Mouse (Mus musculus) natural killer cell, adult 2 months (primary cell): ENCODE measurements around the gene 4921507P07Rik.
"Not testable (repeated sequence)": the region's sequence is repeated elsewhere in the genome, so short reads cannot be mapped to it uniquely, and the experiment has no call there.

Experiments
- DNase-seq, 2 experiments: peaks; one replicate each; pipeline ENCODE4 v3.0.0; 2022; ENCODE audit warnings: low spot score in 2 of 2

Gene 4921507P07Rik

DNA sequence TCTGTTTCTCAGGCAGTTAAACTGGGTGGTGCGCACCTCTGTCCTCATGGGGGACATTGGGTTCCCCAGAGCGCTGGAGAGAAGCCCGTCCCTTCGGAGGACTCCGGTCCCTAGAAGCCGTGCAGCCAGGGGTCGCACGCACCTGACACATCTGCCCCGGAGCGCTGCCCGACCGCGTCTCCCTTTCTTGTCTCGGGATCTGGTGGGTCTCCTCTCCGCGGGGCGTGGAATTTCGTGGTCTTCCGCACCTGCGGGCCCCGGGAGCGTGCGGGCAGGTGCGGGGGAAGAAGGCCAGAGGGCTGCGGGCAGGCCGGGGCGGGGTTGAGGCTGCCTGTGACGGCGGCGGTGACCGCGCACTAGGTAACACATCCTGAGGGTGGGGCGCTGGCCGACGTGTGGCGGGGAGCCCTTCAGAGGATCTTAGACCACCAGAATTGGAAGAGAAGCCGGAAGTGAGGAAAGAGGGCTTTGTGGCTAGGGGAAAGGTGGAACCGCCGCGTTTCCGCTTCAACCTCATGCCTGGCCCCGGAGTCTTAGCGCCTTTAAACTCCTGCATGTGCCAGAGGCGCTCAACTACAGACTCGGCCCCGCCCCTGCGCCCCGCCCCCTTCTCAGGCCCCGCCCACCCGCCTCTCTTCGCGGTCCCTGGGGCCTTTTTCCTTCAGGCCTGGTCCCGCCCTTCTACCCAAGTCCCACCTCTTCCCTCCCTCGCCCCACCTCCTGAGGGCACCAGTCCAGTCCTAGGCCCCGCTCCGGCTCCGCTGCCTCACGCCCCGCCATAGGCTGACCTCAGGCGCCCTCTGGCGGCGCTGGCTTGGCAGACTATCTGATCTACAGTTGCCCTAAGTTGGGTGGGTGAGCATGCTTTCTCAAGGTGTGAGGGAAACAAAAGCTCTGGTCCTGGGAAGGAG, at the start of gene 4921507P07Rik:
4921507P07Rik (minus strand) TSS at position 332 of the 911 bp plus-strand sequence.
- DNase-seq = peak; percentile 92 to 95

DNA sequence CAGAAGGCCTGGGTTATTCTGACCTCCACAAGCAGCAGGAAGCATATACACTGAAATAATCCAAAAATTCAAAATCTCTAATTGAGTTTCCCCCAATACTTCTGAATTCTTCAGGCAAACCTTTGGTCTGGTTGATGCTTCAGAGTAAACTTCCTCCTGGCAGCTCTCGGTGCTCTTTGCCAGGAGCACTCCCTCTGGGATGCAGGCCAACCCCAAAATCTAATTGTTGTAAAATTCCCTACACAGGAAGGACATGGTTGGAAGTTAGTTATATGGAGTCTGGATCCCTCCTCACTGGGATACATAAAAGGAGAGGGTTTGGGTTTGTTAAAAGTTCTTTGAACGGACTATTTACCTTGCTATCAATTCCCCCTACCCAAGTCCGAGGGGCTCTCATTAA, 48.3 kb upstream of the 4921507P07Rik start:
- DNase-seq = no peak

DNA sequence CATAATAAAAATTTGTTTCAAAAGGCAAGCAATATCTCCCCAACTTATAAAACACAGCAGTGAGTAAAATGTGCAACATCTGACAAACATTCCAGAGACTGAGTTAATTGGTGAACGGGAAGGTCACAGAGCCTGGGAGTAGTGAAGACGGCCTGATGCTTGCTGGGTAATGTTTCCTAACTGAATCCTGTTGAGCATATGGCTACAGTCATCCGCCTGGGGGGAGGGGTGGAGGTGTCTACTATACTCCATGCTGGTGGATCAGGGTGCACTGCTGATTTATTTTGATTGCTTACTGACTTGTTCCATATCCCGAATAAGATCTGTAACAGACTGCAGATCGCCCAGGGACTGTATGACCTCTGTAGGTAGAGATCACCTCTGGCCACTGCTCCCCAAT, 45.5 kb upstream of the 4921507P07Rik start:
- no peak for DNase-seq

DNA sequence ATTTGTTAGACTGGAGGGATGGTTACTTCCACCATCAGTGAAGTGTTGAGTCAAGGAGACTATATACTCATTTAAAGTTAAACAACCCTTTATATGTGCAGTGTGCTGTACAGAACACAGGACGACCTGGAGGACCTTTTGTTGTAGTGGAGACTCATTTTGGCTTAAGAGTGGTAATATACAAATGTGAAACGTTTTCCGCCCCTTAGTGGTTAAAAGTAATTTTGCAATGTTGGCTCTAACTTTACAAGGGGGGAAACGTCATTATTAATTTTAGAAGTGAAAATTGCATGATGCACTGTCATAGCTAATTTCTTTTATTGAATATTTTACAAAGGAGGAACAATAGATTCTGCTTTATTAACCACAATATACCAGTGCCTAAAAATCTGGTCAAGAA, 43.9 kb upstream of the 4921507P07Rik start:
- no peak for DNase-seq

DNA sequence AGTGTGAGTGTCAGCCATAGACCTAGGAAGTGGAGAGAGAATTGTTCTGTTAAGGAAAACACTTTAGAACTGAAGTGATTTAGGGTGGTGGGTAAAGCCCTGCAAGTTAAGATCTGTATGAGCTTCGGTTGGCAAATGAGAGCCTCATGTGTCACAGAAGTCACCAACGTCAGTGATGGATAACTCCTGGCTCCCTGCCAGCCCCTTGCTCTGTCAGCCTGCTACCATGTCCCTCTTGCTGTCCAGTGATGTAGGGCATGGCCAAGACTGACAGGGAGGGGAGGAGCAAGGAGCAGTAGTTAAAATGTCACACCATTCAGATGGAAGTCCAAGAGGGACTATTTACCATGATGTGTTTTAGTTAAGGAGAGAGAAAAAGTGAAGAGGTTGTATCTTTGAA, 43.2 kb upstream of the 4921507P07Rik start:
- no peak for DNase-seq

DNA sequence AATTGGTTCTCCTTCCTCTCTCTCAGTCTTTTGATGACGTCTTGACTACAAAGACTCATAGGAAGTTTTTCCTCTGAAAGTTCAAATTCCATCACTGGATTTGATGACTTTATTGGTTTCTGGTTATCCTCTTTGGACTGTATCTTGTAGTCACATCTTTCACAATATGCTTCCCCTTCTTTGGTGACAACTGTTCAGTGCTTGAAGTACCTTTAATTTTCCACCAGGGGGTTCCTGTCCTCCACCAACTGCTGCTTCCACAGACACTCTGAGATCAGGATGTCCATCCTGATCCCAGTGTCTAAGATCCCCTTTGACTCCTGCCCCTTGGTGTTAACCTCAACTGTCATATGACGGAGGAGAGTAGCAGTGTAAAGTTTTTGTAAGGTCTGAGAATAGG, 29.7 kb upstream of the 4921507P07Rik start:
- DNase-seq = not testable (repeated sequence)

DNA sequence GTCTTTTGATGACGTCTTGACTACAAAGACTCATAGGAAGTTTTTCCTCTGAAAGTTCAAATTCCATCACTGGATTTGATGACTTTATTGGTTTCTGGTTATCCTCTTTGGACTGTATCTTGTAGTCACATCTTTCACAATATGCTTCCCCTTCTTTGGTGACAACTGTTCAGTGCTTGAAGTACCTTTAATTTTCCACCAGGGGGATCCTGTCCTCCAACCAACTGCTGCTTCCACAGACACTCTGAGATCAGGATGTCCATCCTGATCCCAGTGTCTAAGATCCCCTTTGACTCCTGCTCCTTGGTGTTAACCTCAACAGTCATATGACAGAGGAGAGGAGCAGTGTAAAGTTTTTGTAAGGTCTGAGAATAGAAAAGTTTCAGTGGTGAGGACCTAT, 21.8 kb upstream of the 4921507P07Rik start:
- not testable (repeated sequence) for DNase-seq

DNA sequence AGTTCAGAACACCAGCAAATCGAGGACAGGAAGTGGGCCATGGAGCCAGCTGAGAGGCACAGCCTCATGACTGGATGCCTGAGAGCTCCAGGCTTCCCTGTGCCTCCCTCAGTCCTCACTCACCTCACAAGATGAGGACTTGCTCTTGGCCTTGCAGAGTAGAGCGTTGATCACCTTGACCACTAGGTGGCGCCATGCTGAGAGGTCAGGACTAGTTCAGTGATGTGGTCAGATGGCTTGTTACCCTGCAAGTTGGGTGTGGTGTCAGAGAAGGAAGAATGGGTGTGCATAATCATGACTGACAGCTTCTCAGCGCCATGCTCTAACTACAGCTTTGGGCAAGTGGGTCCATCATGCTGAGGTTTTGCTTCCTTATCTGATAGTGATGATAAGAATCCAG, 5.2 kb upstream of the 4921507P07Rik start:
- DNase-seq = peak; percentile 68

DNA sequence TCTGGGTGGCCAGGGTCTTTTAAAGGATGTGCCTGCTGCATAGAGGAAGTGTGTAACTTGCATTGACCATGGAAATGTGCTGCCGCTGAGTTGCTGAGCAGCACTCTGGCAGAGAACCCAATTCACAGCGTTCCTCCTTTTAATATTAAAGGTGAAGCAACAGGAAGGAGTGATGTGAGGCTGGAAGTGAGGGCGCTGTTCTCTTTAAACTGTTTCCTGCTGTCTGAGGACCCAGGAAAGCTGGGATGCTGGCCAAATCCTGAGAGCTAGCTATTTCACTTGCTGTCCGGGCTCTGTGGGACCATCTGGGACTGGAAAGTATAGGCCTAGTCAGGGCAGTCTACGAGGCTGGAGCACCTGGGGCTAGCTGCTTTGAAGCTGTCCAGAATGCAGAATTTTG, 2.1 kb upstream of the 4921507P07Rik start:
- no peak for DNase-seq

DNA sequence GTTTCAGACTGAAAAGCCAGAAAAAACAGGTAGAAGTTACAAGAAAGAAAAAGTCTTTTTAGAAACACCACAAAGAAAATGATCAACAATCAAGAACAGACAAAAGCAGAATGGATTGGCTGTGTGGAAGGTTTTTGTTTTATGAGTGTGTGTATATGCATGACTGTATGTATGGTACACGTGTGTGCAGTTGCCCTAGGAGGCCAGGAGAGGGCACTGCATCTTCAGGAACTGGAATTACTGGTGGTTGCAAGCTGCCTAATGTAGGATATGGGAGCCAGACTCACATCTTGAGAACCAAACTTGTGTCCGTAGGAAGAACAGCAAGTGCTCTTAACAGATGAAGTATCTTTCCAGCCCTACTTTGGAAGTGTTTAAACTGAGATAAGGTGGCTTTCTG, 2.1 kb downstream of the 4921507P07Rik start:
- DNase-seq = no peak

DNA sequence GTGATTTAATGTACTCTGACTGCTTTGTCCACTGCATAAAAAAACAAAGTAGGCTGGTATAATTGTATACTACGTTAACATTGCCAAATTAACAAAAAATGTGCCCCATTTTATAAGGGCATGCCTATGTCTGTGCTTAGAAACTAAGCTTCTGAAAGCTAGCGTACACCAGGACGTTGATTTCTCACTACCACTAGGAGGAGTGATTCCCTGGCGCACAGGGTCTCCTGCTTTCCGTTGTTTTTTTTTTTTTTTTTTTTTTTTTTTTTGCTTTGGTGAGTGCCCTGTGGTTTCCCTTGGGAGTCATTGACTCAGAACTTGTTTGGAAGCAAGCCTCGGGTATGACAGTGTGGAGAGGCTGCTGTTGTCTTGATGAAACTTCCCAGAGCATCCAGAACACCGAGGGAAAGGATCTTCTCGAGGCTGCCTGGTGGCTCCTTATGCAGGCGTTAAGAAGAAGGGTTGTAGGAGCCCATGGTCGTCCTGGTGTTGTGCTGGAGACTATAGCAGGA, 3.0 kb downstream of the 4921507P07Rik start:
- no peak for DNase-seq

DNA sequence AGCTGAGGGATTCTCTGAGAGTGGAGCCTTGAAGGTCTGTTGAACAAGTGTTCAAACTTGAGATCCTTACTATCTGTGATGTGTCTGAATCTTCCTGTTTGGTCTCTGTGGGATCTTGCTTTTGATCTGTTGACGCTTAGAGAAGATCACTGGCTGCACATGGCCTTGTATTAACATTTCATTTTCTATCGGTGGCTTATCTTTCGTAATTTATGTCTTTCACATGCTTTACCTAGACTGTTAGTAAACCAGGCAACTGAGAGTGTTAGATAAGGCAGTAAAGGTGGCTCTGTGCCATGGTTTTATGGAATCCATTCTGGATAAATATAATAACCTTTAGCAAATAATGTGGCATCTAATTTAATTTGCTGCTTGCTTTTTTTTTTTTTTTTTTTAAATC, 6.2 kb downstream of the 4921507P07Rik start:
- no peak for DNase-seq

DNA sequence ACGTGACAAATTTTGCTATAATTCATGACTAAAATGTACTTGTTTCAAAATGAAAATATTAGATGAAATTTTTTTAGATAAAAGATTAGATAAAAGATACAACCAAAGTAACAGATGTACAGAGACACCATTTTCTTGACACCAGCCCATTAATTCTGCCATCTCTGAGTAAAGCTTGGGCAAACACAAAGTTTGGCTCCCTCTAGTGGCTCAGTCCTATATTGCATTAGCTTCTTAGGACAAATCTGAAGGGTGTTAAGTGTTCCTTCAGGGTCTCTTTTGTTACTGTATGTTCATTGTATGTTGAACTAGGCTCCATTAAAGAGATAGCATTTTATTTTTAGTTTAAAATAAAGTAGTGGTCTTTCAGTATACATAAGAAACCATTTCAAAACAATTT, 8.2 kb downstream of the 4921507P07Rik start:
- DNase-seq = peak; percentile 67 to 70

DNA sequence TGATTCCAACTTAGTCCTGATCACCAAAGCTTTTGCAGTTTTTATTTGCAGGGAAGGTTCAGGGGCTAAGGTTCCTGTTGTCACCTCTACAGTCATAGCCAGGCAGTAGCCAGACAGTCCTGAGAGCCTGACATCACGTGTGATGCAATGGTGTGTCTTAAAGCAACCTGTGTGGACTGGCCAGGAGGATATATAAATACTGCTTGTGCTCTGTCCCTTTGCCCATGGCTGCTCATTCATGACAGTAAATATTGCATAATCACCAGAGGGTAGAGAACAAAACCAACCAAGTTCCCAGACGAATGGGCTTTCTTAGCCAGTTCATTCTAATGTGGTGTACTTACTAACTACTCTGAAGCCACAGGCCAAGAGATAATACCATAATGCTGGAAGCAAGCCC, 9.0 kb downstream of the 4921507P07Rik start:
- no peak for DNase-seq

DNA sequence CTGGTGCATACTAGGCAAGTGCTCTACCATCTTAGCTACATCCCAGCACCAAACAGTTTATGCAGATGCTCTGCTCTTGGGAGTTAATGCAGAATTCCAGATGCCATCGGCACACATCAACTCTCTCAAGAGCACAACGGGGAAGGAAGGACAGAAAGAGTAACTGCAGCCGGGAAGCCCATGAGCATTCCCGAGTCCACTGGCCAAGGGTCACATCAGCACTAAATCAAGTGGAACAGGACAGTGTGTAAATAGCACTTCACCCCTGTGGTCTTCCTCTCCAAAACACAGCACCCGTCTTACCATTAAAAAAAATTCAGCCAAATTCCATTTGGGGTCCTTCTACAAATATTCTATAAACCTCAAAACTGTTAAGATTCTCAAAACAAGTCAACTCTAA, 10.1 kb downstream of the 4921507P07Rik start:
- DNase-seq = no peak

DNA sequence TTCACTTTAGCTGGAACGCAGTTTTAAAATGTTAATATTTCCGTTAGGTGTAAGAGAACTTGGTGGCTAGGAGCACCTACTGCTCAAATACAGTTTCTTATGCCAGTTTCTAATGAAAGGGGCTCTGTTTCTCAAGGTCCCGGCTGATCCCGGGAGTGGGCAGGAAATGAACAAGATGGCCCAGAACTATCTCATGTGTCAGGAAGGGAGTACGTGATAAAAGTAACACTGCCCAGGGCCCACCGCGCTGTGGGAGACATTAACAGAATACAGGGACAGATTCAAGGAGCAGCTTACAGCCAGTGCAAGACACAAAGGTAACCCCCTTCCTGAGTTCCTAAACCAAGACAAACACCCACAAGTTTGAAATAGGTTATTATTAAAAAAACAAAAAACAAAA, 10.7 kb downstream of the 4921507P07Rik start:
- DNase-seq = no peak

DNA sequence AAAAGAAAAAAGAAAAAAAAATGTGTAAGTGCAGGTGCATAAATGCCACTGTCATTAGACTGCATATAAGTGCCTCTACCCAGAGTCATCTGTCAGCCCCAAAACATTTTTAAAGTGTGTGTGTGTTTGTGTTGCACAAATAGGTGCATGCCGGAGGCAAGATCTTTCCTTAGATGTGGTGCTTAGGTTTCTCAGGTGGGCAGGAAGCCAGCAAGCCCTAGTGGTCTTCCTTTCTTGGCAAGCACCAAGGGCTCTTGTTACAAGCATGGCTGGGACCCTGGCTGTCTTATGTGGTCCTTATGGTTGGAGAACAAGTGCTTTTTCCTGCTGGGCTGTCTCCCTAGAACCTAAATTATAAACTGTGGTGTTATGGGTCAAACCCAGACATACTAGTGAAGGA, 24.8 kb downstream of the 4921507P07Rik start:
- no peak for DNase-seq

DNA sequence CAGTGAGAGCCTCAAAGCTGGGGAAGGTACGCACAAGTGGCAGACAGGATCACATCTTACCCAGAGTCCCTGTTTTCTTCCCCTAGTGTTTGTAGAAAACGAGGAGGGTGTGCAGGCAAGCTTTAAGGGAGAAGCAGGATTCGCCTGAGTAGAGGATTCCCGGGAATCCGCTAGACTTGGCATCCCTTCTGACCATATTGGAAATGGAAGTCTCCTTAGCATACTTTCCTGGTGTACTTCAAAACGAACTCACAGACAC, 29.5 kb downstream of the 4921507P07Rik start:
- DNase-seq = no peak

DNA sequence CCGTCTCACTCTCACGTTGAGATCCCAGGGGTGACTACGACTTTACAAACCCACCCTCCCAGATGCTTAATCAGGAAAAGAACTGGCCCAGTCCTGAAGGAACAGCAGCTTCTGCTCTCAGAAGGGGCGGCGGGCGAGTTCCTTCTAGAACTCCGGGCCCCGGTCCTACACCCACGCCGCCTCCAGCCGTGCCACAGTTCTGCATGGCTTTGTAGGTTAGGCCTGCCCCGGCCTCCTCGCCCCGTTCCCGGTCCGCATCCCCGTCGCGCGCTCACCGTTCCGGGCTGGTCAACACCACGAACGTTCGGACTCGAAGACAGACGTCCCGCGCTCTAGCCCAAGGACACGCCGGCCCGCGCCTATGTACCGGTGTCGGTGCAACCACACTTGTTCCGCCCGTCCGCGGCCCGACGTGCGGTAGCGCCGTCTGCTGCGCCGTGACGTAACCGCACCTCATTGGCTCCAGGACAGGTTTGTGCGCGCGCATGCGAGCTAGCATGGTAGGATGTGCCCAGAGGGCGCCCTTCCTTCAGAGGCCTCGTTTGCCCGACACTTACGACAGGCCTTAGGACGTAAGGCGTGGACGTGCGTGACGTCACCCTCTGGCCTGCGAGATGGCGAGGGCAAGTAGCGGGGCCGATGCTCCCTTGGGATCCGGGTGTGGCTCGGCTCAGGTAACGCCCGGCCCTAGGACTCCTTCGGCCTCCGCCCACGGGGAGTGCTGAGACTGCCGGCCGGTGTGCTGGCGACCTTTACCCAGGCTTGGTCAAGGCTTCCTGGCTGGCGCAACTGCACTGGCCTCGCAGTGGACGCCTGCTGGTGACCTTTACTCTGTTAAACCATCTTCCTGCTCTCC, 30.1 kb downstream of the 4921507P07Rik start, which contains the start of gene Cycs:
Cycs (minus strand) TSS at position 398 of the 856 bp plus-strand sequence.
- peak; percentile 99 for DNase-seq

DNA sequence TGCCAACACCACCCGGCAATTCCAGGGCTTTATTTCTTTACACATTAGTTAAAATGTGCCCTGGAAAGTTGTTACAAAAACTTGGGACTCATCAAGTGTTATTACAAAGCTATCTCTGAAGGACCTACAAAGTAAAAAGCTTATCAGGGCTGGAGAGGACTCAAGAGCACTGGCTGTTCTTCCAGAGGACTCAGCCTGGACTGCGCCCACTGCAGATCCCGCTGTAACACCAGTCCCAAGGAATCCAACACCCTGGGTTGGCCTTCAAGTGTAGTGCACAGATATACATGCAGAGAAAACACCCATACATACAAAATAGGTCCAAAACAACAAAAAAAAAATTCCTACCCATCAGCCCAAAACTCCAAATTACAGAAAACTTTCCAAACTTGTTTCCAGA, 32.8 kb downstream of the 4921507P07Rik start:
- DNase-seq = no peak

DNA sequence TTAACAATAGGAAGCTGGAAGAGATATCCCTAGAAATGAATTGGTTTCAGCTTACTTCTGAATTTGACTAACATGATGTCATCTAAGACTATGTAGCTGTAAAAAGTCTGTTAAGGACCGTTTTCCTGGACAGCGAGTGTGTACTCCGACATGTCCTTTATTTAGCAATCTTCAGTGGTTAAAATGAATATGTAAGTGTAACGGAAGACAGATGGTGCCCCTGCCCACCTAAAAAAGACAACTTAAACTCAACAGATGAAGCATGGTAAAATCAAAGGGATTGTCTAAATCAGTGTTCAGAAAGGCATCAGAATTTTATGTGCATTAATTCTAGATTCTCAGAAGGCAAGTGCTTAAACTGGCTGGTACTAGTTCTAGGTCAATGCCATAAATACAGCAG, 34.0 kb downstream of the 4921507P07Rik start:
- no peak for DNase-seq

DNA sequence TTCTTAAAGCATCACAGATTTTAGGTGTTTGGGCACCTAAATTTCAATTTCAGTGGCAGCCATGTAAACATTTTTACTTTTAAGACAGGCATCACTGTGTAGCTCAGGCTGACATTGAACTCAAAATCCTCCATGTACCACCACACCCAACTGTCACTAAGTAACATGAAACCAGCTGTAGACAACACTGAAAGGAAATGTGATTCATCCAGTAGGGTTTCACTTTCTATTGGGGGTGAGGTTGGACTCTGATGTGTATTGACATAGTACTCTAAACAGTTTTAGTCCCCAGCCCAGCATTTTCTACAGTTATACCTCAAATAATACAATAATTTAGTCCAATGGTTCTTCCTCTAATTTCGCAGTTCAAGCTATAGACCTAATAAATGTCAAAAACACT, 35.7 kb downstream of the 4921507P07Rik start:
- DNase-seq = peak; percentile 8 to 45

DNA sequence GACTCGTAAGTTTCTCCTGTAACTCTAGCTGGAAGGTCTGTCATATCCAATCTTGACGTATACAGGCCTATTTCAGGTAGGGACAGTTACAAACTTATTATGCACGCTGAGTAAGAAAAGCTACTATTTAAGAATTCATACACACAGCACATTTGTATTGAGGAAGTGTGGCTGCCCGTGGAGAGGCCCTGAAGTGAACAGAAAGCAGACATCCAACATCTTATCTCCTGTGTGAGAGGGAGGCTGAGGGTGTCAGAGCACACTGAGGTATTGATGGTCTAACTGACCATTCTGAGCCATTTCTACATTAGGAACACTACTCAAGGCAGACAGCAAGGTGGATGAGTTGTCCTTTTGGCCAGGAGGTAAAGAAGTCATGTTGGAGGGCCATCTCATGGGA, 37.6 kb downstream of the 4921507P07Rik start:
- DNase-seq = no peak
